Mouse (Mus musculus) CD4-positive, CD25-positive, alpha-beta regulatory T cell, adult 4 months (primary cell): ENCODE results near the gene Acot7. TPM values are rescaled to one million over a fixed set of nuclear protein-coding genes. Genes with fewer than 3 reads are reported as not detected.
"Not testable (repeated sequence)": the region's sequence is repeated elsewhere in the genome, so short reads cannot be mapped to it uniquely, and the experiment has no call there.

Experiments
- ATAC-seq: one replicate; pipeline ENCODE4 v1.8.0; 2017
- polyA plus RNA-seq, 2 experiments: library from polyadenylated mRNA; unstranded; fragments of 100-300 nt; shearing (Covaris generic); gene quantifications; one replicate each; pipeline ENCODE4 v1.2.1; 2017

Gene Acot7
- polyA plus RNA-seq, 2 experiments from 2014 or later, result 108 to 145 TPM

DNA sequence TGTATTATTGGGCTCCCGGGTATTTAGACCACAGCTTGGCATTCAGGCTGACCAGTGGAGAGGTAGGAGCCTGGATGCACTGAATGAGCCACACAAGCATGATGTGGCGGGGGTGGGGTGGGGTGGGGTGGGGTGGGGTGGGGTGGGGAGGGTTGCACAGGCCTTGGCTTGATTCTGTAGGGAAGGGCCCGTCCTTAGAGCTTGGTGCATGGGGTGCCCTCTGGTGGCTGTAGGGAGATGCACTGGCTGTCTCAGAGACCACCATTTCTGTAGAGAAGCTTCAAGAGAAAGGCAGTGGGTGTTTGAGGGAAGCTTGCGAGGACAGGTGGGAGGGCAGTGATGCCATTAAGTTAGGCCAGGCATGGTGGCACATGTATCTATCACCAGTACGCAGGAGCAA lies 34.6 kb downstream of the Acot7 start:
- ATAC-seq, result peak; percentile 73

DNA sequence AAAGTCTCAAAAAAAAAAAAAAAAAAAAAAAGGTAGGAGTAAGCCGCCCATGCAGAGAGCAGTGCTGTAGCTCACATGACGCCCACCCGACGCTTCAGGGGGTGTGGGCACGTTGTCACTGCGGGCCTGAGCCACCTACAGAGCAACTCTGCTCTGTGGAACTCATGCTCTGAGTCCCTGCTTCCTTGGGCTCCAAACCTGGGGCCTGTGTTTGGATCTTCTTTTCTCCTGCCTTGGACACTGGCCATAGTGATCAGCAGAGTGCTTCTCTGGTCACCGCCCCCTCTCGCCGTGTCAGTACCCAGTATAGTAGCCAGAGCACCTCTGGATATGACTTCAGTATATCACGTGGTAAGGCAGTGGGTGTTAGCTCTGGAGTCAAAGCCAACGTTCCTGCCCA lies 35.0 kb downstream of the Acot7 start:
- ATAC-seq, result no peak

DNA sequence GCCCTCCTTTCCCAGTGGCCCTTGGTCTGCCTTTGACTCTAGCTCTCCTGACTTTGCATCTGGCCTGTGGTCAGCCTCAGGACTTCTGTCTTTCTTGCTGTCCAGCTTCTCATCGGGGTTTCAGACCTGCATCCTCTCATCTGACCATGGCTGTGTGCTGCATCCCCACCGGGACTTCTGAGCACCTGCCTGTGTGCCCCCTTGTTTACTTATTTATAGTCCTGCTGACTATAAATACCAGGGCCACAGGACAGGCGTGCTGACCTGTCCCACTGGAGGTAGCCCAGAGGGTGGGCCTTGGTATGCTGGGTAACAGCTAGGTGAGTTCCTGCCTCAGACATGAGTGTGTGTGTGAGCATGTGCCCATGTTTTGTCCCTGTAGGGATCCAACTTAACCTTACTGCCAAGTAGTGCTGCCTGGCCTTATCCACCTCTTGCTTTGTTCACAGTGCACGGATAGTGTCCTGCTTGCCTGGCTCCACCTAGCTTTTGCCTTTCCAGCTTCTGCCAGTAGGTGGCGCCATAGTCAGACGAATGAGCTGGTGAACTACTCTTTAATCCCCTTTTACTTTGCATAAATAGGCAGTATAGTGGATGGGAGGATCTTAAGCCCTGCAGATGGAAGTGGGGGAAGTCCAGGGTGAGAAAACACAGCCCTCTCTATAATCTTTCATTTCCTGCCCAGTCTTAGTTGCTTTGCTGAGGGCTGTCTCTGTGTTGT lies 36.0 kb downstream of the Acot7 start:
- peak; percentile 92 for ATAC-seq

DNA sequence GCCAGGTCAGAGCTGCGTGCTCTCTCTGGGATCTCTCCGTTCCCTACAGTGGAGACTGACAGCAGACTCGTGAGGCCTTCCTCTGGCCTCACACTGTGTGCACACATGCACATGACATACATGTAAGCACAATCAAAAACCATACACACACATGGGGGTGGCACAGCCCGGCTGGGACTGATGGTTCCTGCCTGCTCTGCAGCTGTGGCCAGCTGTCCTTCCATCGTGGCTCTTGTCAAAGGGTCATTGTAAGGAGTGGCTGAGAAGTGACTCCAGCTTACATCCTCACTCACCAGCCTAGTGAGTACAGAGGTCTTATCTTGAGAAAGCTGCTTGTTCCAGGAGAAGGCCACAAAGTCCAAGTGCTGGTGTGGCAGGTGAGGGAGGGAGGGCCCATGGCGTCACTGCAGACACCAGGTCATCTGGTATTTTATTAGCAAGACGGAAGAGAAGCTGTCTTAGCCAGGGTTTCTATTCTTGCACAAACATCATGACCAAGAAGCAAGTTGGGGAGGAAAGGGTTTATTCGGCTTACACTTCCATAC lies 37.0 kb downstream of the Acot7 start:
- ATAC-seq, result no peak

DNA sequence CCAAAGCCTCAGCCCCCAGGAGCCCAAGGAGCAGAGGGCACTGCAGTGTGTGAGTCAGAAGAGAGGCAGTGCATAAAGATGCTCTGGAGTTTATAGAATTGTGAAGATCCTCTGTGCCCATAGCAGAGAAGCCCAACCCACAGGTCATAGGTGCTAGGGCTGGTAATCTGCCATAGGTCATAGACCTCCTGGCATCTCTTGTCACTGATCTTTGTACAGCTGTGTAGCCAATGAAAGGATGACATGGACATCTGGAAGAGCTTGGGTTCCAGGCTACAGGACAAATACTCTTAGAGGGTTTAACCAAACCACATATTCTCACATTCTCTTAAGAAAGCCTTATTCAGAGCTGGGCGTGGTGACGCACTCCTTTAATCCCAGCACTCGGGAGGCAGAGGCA lies 41.7 kb downstream of the Acot7 start:
- no peak for ATAC-seq

DNA sequence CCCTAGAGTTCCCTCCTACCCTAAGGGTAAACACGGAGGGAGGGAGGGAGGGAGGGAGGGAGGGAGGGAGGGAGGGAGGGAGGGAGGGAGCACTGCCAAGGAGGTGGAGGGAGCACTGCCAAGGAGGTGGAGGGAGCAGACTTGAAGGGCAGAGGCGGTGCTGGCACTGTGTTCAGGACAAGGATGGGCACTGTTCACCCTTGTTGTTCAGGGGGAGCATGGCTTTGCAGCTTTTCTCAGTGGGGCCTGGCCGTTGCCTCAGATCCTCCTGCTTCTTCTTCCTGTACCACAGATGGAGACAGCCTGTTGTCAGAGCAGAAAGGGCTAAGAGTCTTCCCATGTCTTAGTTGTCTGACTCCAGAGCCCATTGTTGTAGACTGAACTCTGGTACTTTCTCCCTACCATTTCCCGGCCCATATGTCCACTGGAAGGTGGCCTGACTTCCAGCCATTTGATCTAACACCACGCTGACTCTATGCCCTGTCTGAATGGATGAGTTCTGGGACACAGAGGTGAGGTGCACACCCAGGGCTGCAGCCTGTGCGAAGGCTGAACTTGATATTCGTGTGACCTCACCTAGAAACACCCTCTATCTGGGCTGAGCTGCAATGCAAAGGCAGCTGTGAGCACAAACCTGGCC lies 43.0 kb downstream of the Acot7 start:
- no peak for ATAC-seq

DNA sequence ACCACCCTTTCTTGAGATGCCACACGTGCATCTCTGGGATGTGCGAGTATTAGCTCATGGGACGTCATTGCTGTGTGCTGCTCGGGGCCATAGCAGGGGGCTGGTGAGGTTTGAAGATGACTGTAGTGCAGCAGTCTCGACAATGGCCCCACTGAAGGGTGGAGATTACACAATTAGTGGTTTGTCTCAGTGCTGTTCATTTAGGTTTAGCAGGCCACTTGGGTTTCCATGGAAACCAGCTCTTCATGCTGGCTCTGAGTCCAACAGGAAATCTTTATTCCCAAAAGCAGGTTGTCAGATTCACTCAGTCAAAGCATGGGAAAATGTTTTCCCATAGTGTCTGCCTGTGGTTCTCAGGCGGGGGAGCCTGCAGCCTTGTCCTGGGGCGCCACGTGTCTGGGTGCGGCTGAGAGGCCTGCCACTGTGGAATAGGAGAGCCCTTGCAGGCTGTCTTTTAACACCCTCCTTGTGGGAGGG lies 43.5 kb downstream of the Acot7 start:
- ATAC-seq, result no peak

DNA sequence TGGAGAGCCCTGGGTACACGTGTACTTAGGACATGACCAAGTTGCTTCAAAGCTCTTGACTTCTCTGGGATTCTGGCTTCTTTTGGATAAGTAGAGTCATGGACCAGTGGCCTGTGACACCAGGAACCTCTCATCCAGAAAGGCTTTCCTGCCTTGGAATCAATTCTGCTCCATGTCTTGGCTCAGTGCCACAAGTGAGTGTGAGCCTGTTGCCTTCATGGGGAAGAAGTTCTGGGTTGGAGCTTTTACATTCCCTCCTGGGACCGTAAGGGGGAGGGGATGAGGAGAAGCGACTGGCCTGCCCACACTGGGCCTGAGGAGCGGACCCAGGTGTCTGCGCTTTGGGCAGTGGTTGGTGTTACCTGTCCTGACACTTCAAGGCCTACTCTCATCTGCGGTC lies 44.2 kb downstream of the Acot7 start:
- no peak for ATAC-seq

DNA sequence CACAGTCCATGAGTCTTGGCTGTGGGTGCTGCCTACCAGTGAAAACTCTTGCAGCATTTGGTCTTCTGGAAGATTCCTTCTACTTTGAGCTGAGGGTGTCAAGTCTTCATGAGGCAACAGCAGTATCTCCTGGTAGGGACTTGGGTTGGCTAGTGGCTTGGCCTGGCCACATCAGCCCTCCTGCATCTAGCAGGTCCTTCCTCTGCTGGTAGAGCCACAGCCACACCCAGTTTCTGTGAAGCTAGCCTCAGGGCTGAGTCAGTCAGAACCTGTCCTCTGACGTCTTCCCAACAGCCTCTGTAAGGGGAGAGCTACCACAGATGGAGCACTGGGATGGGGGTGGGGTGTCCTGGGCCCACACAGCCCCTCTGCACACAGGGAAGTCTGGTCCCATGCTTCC lies 44.6 kb downstream of the Acot7 start:
- ATAC-seq, result no peak

DNA sequence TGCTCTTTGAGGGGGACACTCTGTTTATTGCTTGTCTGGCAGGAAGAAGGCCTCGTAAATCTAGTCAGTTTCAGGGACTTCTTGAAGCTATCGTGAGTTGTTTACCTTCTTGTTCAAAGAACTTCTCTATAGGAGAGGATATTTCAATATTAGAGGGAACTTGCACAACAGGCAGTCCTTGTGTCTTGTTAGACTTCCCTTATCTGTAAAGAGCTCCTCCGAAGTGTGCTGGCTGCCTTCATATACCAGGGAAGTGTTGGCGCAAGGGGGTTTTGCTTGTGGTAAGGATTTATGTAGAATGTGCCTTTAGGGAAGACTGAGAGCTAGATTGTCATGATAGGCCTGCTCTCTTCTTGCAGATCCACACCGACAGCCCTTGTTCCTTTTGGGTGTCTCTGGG lies 46.2 kb downstream of the Acot7 start:
- no peak for ATAC-seq

DNA sequence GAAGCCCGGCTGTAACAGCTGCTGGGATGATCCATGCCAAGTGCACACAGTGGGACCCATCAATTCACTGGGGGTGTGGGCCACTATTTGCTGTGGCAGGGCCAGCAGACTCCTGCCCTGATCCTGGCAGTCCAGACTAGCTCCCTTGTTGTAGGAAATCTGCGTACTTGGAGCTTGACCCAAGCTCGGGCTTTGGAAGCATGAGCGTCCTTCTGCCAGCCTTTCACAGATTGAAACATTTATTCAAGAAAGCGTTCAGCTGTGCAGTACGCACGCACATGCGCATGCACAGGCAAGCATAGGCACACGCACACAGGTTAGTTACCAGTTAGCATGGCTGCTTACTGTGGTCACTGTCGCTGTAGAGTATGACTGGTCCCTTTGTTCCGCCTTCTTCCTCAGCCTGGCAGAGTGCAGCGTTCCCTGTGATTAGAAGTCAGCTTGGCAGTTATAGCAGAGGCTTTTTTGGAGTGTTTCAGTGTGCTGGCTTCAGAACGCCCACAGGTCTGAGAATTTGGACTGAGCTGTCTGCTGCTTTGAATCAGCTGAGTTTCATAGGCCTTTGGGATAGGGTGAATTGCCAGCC lies 49.1 kb downstream of the Acot7 start:
- ATAC-seq, result no peak

DNA sequence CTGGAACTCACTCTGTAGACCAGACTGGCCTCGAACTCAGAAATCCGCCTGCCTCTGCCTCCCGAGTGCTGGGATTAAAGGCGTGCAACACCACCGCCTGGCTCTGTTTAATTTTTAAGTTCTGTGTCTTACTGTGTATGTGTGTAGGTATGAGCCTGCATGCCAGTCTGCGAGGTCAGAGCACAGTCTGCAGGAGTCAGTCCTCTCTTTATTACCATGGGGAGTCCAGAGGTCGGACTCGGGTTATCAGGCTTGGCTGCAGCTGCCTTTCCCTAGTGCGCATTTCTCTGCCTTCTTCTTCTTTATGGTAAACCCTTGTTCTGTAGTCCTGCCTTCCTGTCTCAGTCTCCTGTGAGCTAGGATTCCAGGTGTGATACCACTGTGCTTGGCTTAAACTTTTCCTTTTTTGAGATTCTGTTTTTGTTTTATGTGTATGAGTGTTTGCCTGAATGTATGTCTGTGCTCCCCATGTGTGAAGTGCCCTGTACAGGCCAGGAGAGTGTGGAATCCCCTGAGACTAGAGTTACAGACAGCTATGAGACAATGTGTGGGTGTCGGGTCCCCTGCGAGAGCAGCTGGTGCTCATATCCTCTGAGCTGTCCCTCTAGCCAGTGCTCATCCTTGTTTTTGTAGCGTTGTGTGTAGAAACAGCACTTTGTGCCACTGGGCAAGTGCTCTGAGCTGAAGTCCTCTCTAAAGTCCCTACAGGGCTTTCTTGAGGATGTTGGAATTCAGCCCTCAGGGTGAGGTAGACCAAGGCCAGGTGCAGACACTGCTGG lies 50.0 kb downstream of the Acot7 start:
- ATAC-seq, result no peak

DNA sequence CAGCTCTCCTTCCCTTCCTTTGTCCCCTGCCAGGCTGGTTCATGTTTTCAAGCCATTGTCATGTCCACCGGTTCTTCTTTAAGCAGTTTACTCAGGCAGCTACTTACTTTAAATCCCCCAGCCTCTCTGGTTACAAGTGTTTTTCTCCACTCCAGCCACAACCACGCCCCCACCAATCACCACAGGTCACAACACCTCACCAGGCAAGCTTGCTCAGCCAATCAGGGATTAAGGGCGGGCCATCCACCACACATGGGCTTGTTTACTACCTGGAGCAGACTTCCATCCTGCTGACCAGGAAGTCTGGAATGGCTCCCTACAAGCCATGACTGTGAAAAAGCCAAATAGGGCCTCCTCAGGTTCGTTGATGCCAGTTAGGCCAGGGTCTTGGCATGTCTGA lies 52.4 kb downstream of the Acot7 start:
- ATAC-seq, result not testable (repeated sequence)

DNA sequence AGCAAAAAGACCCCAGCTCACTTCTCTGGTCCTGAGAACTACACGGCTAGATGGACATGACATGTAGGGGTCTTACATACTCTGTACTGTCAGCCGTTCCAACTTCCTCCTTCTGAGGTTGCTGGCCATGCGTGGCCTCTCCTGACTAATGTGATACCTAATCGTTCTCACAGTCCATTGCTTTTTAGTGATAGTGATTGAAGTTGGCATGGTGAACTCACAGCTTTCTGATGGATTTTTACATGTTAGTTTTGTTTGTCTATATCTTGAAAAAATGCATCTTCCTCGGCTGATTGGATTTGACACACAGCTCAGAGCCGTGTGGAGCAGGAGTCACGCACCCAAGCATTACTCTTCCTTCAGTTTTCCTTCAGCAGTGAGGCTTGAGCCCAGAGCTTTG lies 53.4 kb downstream of the Acot7 start:
- no peak for ATAC-seq

DNA sequence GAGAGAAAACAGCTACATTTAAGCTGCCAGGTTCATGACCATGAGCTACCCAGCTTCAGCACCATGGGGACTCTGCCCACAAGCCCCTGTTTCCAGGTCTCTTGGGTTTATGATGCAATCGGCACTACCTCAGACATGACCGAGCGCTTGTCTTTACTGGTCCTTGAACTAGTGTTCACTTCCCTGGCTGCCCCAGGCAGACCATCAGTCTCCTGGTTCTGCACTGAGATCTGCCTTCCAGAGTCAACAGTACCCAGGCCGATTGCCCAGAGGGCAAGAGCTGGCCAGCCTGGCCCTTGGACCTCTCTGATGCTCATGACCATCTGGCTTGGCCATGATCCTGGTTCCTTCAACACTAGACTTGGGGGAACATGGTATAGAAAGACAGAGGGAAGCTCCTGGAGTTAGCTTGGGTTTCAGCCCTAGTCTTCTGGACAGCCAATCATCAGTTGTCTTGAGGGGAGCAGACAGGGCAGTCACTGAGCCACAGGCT lies 54.5 kb downstream of the Acot7 start:
- ATAC-seq, result no peak

DNA sequence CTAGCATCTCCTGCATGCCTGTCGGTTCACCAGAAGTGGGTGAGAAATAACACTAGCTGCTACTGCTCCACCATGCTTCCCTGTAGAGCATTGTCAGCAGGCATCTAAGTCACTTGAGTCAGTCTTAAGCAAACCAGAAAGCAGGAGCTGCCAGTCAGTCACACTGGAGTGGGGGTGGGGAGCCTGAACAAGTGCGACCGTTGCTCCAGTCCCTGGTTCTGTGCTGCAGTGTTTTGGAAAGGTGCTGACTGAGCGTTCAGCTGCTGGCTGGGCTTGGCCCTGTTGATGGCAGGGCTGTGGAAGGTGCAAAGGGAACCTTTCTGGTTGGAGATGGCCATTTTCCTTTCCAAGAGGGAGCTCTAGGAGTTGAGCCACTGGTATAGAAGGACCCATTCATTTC lies 62.0 kb downstream of the Acot7 start:
- ATAC-seq, result no peak

DNA sequence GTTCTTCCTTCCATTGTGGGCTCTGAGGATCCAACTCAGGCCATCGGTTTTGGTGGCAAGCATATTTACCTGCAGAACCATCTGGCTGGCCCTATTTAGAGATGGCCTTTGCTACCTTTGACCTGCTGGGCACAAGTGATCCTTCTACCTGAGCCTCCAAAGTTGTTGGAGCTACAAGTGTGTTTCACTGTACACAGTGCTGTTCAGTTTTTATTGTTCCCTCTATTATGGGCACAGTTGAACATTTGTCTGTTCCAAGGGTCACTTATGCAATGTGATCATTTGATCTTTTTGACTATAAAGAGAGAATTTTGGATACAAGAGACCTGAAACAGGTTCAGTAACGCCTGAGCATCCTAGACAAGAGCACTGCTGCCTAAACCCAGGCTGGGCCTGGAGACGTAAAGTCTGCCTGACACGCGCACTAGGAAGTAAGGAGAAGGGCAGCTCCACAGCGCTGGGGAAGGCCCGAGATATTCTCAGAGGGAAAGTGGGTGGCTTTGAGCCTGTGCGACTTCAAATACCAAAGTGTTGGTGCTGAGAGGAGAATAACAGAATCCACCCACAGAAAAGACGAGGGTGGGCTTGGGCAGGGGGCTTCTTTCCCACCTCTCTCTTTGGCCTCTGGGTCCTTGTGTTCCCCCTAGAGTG lies 65.4 kb downstream of the Acot7 start:
- ATAC-seq, result no peak

DNA sequence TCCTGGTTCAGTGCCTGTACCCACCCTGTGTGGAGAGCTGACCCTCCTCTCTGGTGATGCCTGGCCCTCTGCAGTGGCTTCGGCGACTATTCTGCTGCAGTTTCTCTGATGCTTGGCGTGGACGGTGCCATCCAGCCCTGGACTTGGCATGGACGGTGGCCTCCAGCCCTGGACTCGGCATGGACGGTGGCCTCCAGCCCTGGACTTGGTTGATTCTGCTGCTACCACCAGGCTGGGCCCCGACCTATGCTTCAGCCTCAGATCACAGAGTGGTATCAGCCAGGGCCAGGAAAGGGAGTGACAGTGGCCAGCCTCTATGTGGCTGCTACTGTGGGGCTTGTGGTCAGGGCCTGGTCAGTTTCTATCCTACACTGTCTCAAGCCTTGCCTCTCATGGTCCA lies 66.0 kb downstream of the Acot7 start:
- no peak for ATAC-seq

DNA sequence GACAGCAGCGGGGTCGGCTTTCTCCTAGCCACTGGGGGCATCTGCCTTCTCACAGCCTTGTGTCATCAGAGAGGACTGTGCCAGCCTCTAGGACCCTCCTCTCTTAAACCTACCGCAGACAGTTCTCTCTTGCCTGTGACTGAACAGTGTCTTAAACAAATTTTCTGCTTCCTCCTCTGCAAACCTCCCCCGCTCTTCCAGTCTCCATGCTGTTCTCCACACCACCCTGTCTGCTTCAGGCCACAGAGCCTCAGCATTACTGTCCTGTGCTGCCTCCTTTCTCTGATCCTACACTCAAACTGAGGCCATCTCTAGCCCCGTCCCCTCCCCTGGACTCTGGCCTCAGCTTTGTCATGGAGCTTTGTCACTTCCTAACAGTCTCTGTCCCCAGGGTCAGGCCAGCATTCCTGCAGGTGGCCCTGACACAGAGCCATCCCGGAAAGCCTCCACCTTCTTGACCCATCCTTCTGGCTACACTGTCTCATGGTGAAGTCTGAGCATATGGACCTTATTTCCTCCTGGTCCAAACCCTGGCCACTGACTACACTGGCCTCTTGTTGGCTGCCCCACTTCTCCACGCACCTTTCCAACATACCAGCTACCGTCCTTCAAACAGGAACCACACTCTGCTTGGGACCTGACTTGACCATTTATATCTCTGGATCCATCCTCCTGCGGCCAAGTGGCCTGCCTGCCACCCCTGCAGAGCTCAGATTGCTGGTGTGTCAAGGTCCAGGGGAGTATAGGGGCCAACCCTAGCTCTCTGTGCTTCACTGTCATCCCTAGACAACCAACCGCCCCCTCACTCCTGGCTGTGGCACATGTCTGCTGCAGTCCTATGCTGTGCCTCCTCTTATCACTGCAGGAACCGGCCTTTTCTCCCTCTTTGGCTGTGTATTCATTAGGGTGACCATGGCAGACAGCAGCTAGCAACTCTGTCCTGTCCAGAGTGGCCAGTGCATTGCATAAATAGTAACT lies 66.9 kb downstream of the Acot7 start:
- ATAC-seq, result no peak

DNA sequence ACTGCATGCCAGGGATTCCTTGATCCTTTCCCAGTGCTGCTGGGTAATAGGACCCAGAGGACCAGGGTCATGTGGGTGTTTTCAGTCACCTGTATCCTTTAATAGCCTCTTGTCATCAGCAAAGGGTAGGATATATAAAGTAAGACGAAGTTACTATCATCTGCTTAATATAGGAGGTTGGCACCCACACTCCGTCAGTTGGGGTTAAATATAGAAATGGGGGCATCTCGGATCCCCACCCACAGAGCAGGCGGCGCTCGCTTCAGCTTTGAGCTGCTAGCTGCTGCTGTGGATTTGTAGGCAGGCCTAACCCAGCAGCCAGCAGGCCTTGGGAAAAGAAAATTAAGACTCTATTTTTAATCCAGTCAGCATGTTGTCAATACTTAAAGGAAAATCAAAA lies 68.1 kb downstream of the Acot7 start:
- ATAC-seq, result no peak

DNA sequence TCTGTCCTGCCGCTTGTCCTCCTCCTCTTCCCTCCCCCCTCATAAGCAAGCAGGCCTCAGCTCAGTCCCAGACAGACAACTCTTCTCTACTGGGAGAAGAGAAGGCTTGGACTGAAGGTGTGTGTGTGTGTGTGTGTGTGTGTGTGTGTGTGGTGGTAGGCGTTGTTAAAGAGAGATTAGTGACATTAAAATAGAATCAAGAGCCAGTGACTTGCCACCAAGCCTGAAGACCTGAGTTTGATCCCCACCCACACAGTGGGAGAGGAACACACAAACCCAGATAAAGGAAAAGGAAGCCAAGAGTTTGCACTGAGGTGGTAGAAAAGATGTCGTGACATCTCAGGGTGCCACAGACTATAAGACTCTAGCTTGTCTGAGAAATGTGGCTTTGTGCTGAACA lies 69.3 kb downstream of the Acot7 start:
- ATAC-seq, result peak; percentile 20
